Mouse (Mus musculus): ENCODE results near the gene Slc12a8.

Slc12a8 gene

DNA sequence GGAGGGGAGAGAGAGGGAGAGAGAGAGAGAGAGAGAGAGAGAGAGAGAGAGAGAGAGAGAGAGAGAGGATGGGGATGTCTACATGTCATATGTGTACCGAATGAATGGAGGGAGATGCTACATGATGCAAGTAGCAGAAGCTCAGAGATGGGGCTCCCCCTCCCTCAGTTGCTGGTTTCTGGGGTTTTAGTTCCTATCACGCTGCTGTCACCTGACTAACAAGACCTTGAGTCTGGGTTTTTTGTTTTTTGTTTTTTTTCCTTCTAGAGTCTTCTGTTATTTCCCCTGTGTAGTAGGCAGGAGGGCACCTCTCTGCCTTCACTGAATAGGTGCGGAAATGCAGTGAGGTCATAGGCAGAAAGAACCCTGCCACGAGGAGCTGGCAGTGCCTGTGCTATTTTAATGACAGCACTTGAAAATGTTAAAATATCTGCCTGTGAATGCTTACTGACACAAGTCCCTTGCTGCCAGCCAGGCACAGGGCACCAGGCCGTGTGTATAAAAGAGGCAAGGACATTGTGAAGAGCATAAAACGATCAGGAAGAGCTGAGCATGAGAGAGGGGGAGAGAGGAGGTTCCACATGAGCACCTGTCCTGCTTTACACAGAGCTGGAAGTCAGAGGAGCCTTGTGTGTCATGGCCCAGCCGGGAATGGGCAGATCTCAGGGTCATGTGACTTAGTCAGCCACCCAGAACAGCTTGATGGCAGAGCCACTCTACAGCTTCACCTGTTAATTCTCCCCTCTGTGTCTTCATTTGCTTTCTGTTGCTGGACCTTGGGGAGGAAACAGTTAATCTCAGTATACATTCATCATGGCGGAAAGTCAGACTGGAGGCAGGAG is 89.8 kb downstream of the Slc12a8 start:
- DNase-seq (ENCODE audit: extremely low read depth, insufficient read length, low spot score) = no peak

DNA sequence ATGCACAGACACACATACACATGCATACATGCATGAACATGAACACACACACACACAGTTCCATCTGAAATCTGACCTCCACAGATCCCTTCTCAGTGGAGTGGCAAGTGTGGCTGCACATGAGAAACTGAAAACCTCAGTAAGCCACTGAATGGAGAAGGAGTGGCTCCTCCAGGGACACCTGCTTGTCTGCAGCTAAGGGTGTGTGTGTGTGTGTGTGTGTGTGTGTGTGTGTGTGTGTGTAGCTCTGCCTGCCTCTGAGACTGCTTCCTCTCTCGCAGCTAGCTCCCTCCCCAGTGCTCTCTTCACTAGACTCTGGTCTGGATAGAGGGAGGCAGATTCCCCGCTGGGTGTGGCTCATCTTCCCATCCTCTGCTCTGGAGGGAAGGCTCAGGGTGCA is 92.4 kb downstream of the Slc12a8 start:
- DNase-seq (ENCODE audit: extremely low read depth, insufficient read length, low spot score) = no peak

GRCm38 (mm10) chr16:33610466-33610865 is 93.3 kb downstream of the Slc12a8 start:
- no peak for DNase-seq (ENCODE audit: extremely low read depth, insufficient read length, low spot score)

- DNase-seq (ENCODE audit: extremely low read depth, insufficient read length, low spot score) = no peak
Measured at GRCm38 (mm10) chr16:33611291-33611690, 94.2 kb downstream of the Slc12a8 start.

GRCm38 (mm10) chr16:33612056-33612770 is 95.1 kb downstream of the Slc12a8 start:
- no peak for DNase-seq (ENCODE audit: extremely low read depth, insufficient read length, low spot score)

DNA sequence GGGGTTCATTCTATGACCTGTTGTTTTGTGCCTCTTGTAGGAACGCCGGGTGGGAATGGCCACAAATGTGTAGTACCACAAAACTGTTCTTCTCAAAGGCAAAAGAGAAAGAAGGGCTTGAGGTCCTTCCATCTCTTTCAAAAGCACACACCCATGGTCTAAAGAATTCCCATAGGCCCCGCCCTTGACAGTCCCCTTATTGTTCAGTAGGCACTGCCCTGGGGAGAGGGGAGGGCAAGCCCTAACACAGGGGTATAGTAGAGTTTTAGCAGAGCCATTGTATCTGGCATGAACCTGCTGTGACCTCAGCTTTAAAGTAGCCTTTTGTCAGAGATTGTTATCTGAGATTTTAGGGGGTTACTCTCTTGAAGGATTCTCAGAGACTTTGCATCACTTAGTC is 98.9 kb downstream of the Slc12a8 start:
- no peak for DNase-seq (ENCODE audit: extremely low read depth, insufficient read length, low spot score)

DNA sequence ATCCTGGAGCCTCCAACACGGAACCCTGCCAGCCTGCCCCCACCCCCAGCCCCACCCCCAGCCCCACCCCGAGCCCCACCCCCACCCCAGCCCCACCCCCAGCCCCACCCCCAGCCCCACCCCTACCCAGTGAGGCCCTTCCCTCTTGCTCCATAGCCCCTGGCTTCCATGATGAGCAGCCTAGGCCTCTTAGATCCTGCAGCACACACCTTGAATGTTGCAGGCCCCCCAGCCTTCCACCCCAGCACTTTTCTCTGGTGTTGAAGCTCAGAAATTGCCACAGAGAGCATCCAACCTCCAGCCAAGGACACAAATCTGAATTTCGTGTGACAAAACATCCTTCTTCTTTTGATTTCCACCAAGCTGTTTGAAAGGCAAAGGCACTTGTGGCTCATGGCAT is 104.7 kb downstream of the Slc12a8 start:
- DNase-seq (ENCODE audit: extremely low read depth, insufficient read length, low spot score) = no peak

DNA sequence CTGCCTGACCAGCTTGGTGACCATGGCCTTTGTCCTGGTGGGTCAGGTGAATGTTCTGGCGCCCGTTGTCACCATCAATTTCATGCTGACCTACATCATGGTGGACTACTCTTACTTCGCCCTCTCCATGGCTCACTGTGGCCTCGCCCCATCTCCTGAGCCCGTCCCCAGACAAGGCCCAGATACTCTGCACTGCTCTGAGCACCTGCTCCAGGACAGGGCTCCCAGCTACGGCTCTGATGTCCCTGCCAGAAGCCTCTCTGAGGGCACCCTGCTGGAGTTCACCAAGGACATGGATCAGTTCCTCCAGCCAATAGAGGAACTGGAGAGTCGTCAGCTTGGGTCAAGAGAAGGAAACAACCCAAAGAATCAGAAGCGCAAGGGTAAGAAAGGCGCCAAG is 107.5 kb downstream of the Slc12a8 start:
- no peak for DNase-seq (ENCODE audit: extremely low read depth, insufficient read length, low spot score)

- DNase-seq (ENCODE audit: extremely low read depth, insufficient read length, low spot score) = no peak
Measured at GRCm38 (mm10) chr16:33629539-33629938, 112.4 kb downstream of the Slc12a8 start.

DNA sequence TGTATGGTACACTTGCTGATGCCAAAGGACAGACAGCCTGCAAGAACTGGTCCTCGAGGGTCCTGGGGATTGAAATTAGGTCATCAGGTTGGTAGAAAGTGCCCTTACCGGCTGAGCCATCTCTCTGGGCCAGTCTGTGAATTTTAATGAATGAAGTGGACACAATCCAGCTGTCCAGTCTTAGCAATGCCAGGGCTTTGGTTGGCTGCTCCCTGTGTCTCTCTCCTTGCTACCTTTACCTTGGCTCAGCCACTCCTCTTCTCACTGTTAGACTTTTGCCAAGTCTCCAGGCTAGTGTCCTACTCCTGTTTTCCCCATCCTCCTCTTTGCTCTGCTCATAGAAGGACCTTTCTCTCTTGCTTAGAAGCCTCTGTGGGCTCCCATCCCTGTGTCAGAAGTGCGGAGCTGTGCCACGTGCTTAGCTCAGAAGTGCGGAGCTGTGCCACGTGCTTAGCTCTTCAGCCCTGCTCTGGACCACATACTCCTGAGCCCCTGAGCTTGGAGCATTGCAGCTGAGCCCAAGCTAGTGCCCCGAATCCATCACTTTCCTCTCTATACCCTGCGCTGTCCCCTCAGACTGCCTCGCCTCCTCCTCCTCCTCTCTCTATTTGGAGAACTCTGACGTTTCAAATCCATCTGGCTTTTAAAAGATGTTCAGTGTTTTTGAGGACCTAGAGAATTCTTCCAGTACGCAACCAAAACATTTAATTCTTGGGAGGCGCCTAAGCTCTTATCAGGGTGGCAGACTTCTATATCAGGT is 118.9 kb downstream of the Slc12a8 start:
- DNase-seq (ENCODE audit: extremely low read depth, insufficient read length, low spot score) = no peak

DNA sequence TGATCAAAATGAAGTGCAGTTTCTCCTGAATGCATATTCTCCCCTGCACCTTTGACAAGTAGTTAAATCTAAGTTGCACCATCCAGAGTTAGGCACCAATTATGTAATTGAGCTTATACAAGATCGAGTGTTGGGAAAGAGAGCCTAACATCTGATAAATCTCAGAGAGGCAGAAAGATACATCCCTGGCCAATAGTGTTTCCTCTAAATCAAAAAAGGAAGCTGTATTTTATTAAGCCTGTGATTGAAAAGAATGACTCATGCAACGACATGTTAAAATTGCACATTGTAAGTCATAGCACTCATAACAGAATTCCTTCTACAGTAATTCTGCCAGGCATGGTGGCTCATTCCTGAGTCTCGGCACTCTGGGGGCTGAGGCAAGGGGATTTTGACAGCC is 124.7 kb downstream of the Slc12a8 start:
- DNase-seq (ENCODE audit: extremely low read depth, insufficient read length, low spot score) = no peak

DNA sequence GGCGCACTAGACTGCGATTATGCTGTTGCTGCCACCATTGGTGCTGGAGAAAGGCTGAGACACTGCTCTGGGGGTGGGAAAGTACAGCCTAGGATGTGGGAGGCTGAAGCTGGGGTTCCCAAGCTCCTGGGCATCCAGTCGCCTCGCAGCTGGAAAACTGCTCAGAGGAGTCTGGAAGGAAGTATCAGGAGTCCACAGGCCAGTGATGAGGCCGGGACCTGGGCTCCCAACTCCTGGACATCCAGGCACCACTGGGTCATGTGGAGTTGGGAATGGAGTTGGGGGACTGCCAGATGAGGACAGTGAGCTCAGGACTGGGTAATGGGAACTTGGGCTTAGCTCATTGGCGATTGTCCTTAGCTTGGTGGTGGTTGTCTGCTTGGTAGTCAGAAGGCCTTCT is 136.0 kb downstream of the Slc12a8 start:
- DNase-seq (ENCODE audit: extremely low read depth, insufficient read length, low spot score) = no peak

DNA sequence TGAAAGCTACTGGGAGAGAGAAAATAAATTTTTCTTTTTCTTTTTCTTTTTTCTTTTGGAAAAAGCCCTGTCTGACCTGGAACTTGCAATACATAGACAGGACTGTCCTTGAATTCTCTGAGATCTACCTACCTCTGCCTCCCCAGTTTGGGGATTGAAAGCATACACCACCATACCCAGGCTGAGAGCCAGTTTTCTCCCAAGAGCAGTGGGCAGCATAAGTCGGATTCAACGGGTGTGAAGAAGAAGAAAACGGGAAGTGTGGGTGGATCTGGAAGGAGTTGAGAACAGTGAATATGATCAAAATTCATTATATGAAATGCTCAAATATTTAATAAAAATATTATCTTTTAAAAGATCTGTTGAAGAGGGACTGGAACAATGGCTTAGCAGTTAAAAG is 138.3 kb downstream of the Slc12a8 start:
- no peak for DNase-seq (ENCODE audit: extremely low read depth, insufficient read length, low spot score)

- DNase-seq (ENCODE audit: extremely low read depth, insufficient read length, low spot score) = no peak
Measured at GRCm38 (mm10) chr16:33657191-33657590, 140.1 kb downstream of the Slc12a8 start.

- no peak for DNase-seq (ENCODE audit: extremely low read depth, insufficient read length, low spot score)
Measured at GRCm38 (mm10) chr16:33658121-33658520, 141.0 kb downstream of the Slc12a8 start.

DNA sequence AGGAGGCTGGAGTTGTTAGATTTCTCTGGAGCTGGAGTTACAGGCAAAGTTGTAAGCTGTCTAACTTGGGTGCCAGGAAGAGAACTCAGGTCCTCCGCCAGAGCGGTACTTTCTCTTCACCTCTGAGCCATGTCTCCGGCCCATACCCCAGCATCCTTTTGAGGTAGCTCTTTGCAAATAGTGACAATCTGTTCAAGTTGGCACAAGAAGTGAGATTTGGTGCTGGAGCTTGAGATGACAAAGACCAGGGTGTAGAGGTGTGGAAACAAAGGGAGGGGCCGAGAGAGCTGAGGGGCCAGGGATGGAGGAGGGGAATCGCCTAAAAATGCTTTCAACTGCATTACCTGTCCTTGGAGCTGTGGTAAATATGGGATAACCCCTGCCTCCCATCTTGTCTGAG is 142.4 kb downstream of the Slc12a8 start:
- DNase-seq (ENCODE audit: extremely low read depth, insufficient read length, low spot score) = no peak

GRCm38 (mm10) chr16:33660125-33660524 is 143.0 kb downstream of the Slc12a8 start:
- peak; percentile 70 for DNase-seq (ENCODE audit: extremely low read depth, insufficient read length, low spot score)

GRCm38 (mm10) chr16:33662841-33663240 is 145.7 kb downstream of the Slc12a8 start:
- DNase-seq (ENCODE audit: extremely low read depth, insufficient read length, low spot score) = no peak

GRCm38 (mm10) chr16:33666226-33666625 is 149.1 kb downstream of the Slc12a8 start:
- no peak for DNase-seq (ENCODE audit: extremely low read depth, insufficient read length, low spot score)

GRCm38 (mm10) chr16:33666985-33667538 is 149.9 kb downstream of the Slc12a8 start:
- peak; percentile 60 for DNase-seq (ENCODE audit: extremely low read depth, insufficient read length, low spot score)

GRCm38 (mm10) chr16:33668448-33668847 is 151.3 kb downstream of the Slc12a8 start:
- no peak for DNase-seq (ENCODE audit: extremely low read depth, insufficient read length, low spot score)
